Mouse (Mus musculus): ENCODE data around the gene Gm21988. TPM values are rescaled to one million over a fixed set of nuclear protein-coding genes. Genes with fewer than 3 reads are reported as not detected.

Gm21988 gene
- polyA plus RNA-seq, 1 experiment from 2014 or later = 2.6 TPM

GRCm38 (mm10) chr11:70216103-70216502 is 23.5 kb downstream of the Gm21988 start:
- WGBS (ENCODE audit: missing documents) = 100% methylated on average over 2 of the region's 3 CpGs
- Histone ChIP-seq H3K4me3 (ENCODE audit: inconsistent target) (no peak overlapping the region), H3K79me2 (ENCODE audit: inconsistent target) (peaks cover 5% of the 10 kb centered on the region; the same call in 1 of the 2 replicates), H3K27ac (no peak overlapping the region), H3K36me3 (ENCODE audit: inconsistent target) (0 out of 2 replicates have a peak, but pooled peaks cover 9% of the 10 kb centered on the region)

GRCm38 (mm10) chr11:70215301-70215700 is 24.3 kb downstream of the Gm21988 start:
- WGBS (ENCODE audit: missing documents) = 60% methylated on average over 22 of the region's 22 CpGs
- Histone ChIP-seq H3K4me3 (ENCODE audit: inconsistent target) (no peak overlapping the region), H3K27ac (no peak overlapping the region), H3K79me2 (ENCODE audit: inconsistent target) (peaks cover 5% of the 10 kb centered on the region; the same call in 1 of the 2 replicates), H3K36me3 (ENCODE audit: inconsistent target) (0 out of 2 replicates have a peak, but pooled peaks cover 9% of the 10 kb centered on the region)

GRCm38 (mm10) chr11:70214856-70215209 is 24.8 kb downstream of the Gm21988 start:
- Histone ChIP-seq H3K4me3 (ENCODE audit: inconsistent target) (no peak overlapping the region), H3K79me2 (ENCODE audit: inconsistent target) (peaks cover under 1% of the 10 kb centered on the region; the same call in 1 of the 2 replicates), H3K27ac (no peak overlapping the region), H3K36me3 (ENCODE audit: inconsistent target) (0 out of 2 replicates have a peak, but pooled peaks cover 9% of the 10 kb centered on the region)
- 32% methylated on average over 14 of the region's 18 CpGs for WGBS (ENCODE audit: missing documents)

GRCm38 (mm10) chr11:70214191-70214855 is 25.3 kb downstream of the Gm21988 start:
- Histone ChIP-seq H3K79me2 (ENCODE audit: inconsistent target) (no peaks in the 10 kb centered on the region; the same call in 1 of the 2 replicates), H3K27ac (no peak overlapping the region), H3K36me3 (ENCODE audit: inconsistent target) (0 out of 2 replicates have a peak, but pooled peaks cover 9% of the 10 kb centered on the region), H3K4me3 (ENCODE audit: inconsistent target) (no peak overlapping the region)
- WGBS (ENCODE audit: missing documents) = 6% methylated on average over 45 of the region's 46 CpGs

GRCm38 (mm10) chr11:70213736-70214135 is 25.9 kb downstream of the Gm21988 start:
- Histone ChIP-seq H3K79me2 (ENCODE audit: inconsistent target) (no peaks in the 10 kb centered on the region), H3K4me3 (ENCODE audit: inconsistent target) (no peak overlapping the region), H3K27ac (no peak overlapping the region), H3K36me3 (ENCODE audit: inconsistent target) (0 out of 2 replicates have a peak, but pooled peaks cover 9% of the 10 kb centered on the region)
- 14% methylated on average over 26 of the region's 26 CpGs for WGBS (ENCODE audit: missing documents)

- Histone ChIP-seq H3K36me3 (ENCODE audit: inconsistent target) (0 out of 2 replicates have a peak, but pooled peaks cover 9% of the 10 kb centered on the region), H3K4me3 (ENCODE audit: inconsistent target) (no peak overlapping the region), H3K27ac (no peak overlapping the region), H3K79me2 (ENCODE audit: inconsistent target) (no peaks in the 10 kb centered on the region)
- WGBS (ENCODE audit: missing documents) = 10% methylated on average over 9 of the region's 9 CpGs
Measured at GRCm38 (mm10) chr11:70212896-70213295, 26.7 kb downstream of the Gm21988 start.

- 82% methylated on average over 6 of the region's 6 CpGs for WGBS (ENCODE audit: missing documents)
Measured at GRCm38 (mm10) chr11:70212423-70212822, 27.2 kb downstream of the Gm21988 start, which contains the start of gene Slc16a11. Gene Slc16a11, plus strand, starts transcription at chr11:70212752.

GRCm38 (mm10) chr11:70211972-70212371 is 27.7 kb downstream of the Gm21988 start:
- Histone ChIP-seq H3K79me2 (ENCODE audit: inconsistent target) (no peaks in the 10 kb centered on the region), H3K4me3 (ENCODE audit: inconsistent target) (no peak overlapping the region), H3K36me3 (ENCODE audit: inconsistent target) (0 out of 2 replicates have a peak, but pooled peaks cover 2% of the 10 kb centered on the region), H3K27ac (no peak overlapping the region)
- 90% methylated on average over 6 of the region's 6 CpGs for WGBS (ENCODE audit: missing documents)

More at GRCm38 (mm10) chr11:70212423-70212822, 27.2 kb downstream of the Gm21988 start, which contains the start of gene Slc16a11:
- Histone ChIP-seq H3K36me3 (ENCODE audit: inconsistent target) (0 out of 2 replicates have a peak, but pooled peaks cover 6% of the 10 kb centered on the region), H3K4me3 (ENCODE audit: inconsistent target) (no peak within 1 kb of the TSS), H3K27ac (no peak within 1 kb of the TSS), H3K79me2 (ENCODE audit: inconsistent target) (no peaks in the 10 kb centered on the region)

- no peak overlapping the region for H3K4me3 ChIP-seq (ENCODE audit: inconsistent target)
- no peaks in the 10 kb centered on the region for H3K79me2 ChIP-seq (ENCODE audit: inconsistent target)
- 83% methylated on average over 2 of the region's 2 CpGs for WGBS (ENCODE audit: missing documents)
- no peaks in the 10 kb centered on the region for H3K36me3 ChIP-seq (ENCODE audit: inconsistent target)
- no peak overlapping the region for H3K27ac ChIP-seq
Measured at GRCm38 (mm10) chr11:70210681-70211080, 28.9 kb downstream of the Gm21988 start.

GRCm38 (mm10) chr11:70208778-70209388 is 30.7 kb downstream of the Gm21988 start:
- Histone ChIP-seq H3K79me2 (ENCODE audit: inconsistent target) (no peaks in the 10 kb centered on the region), H3K36me3 (ENCODE audit: inconsistent target) (no peaks in the 10 kb centered on the region), H3K4me3 (ENCODE audit: inconsistent target) (no peak overlapping the region), H3K27ac (no peak overlapping the region)
- WGBS (ENCODE audit: missing documents) = 71% methylated on average over 5 of the region's 5 CpGs

- 82% methylated on average over 6 of the region's 7 CpGs for WGBS (ENCODE audit: missing documents)
- no peaks in the 10 kb centered on the region for H3K79me2 ChIP-seq (ENCODE audit: inconsistent target)
- H3K27ac ChIP-seq = no peak overlapping the region
- H3K36me3 ChIP-seq (ENCODE audit: inconsistent target) = no peaks in the 10 kb centered on the region
- H3K4me3 ChIP-seq (ENCODE audit: inconsistent target) = no peak overlapping the region
Measured at GRCm38 (mm10) chr11:70207283-70207682, 32.3 kb downstream of the Gm21988 start.

GRCm38 (mm10) chr11:70206801-70207200 is 32.8 kb downstream of the Gm21988 start:
- H3K36me3 ChIP-seq (ENCODE audit: inconsistent target) = no peaks in the 10 kb centered on the region
- H3K79me2 ChIP-seq (ENCODE audit: inconsistent target) = no peaks in the 10 kb centered on the region
- H3K4me3 ChIP-seq (ENCODE audit: inconsistent target) = no peak overlapping the region
- H3K27ac ChIP-seq = no peak overlapping the region
- 35% methylated on average over 2 of the region's 2 CpGs for WGBS (ENCODE audit: missing documents)

- H3K36me3 ChIP-seq (ENCODE audit: inconsistent target) = no peaks in the 10 kb centered on the region
- no peak overlapping the region for H3K27ac ChIP-seq
- no peaks in the 10 kb centered on the region for H3K79me2 ChIP-seq (ENCODE audit: inconsistent target)
- WGBS (ENCODE audit: missing documents) = 56% methylated on average over 5 of the region's 5 CpGs
- no peak overlapping the region for H3K4me3 ChIP-seq (ENCODE audit: inconsistent target)
Measured at GRCm38 (mm10) chr11:70201691-70202090, 37.9 kb downstream of the Gm21988 start.

- 64% methylated on average over 5 of the region's 5 CpGs for WGBS (ENCODE audit: missing documents)
- Histone ChIP-seq H3K27ac (no peak overlapping the region), H3K79me2 (ENCODE audit: inconsistent target) (no peaks in the 10 kb centered on the region), H3K4me3 (ENCODE audit: inconsistent target) (no peak overlapping the region), H3K36me3 (ENCODE audit: inconsistent target) (no peaks in the 10 kb centered on the region)
Measured at GRCm38 (mm10) chr11:70200036-70200608, 39.5 kb downstream of the Gm21988 start.

- H3K27ac ChIP-seq = no peak overlapping the region
- WGBS (ENCODE audit: missing documents) = 94% methylated on average over 8 of the region's 8 CpGs
- H3K4me3 ChIP-seq (ENCODE audit: inconsistent target) = no peak overlapping the region
- H3K36me3 ChIP-seq (ENCODE audit: inconsistent target) = no peaks in the 10 kb centered on the region
- H3K79me2 ChIP-seq (ENCODE audit: inconsistent target) = no peaks in the 10 kb centered on the region
Measured at GRCm38 (mm10) chr11:70199107-70199506, 40.5 kb downstream of the Gm21988 start.

All from macrophage (primary cell).